ENCODE assay signal across 19 mouse cellular contexts in genomic region chr6:115859258-115859657, GRCm38 (mm10). TPM values are rescaled to one million over a fixed set of nuclear protein-coding genes. Genes with fewer than 3 reads are reported as not detected.
A peak's percentile ranks its signal among the peaks of the same experiment; 100 is the strongest.
DNase-seq lines count a peak whose midpoint lies in the region; ATAC-seq and TF ChIP-seq lines count a peak whose summit lies in the region.
"Had no signal": no experiment of that assay in that cellular context is flagged by ENCODE, and none has a peak within 500 bp of the region (broad histone marks: within the 10 kb centered on the region; RNA-seq: fewer than 3 reads in every experiment).

No protein-coding gene starts in this region.

- no peak overlapping the region for H3K4me2 ChIP-seq in kidney, embryonic 14.5 days (replicated peaks; ENCODE audit: low read depth, low read length)
- no peak overlapping the region for H3K4me2 ChIP-seq in stomach, embryonic 14.5 days (replicated peaks; ENCODE audit: low read depth, low read length)
- H3K4me2 ChIP-seq: embryonic facial prominence, embryonic 12.5 days; hindbrain, embryonic 15.5 days; neural tube, embryonic 12.5 days had no signal

- H3K4me3 ChIP-seq in kidney, embryonic 14.5 days (ENCODE audit: low read length): no peak overlapping the region
- H3K4me3 ChIP-seq in kidney, adult 2 months (ENCODE audit: insufficient read depth, low read depth, low read length): no peak overlapping the region
- H3K4me3 ChIP-seq in stomach, embryonic 14.5 days (ENCODE audit: low read depth, low read length): no peak overlapping the region
- H3K4me3 ChIP-seq: embryonic facial prominence, embryonic 12.5 days; hindbrain, embryonic 15.5 days; left cerebral cortex, adult 2 months; neural tube, embryonic 12.5 days had no signal

- no peak for ATAC-seq in kidney, embryonic 14.5 days (ENCODE audit: low FRiP score, low TSS enrichment)
- no peak for ATAC-seq in stomach, embryonic 14.5 days (ENCODE audit: insufficient number of reproducible peaks, insufficient read depth, low FRiP score, low read depth)
- ATAC-seq in granulocyte monocyte progenitor cell, adult 5-6 weeks (replicated peaks; ENCODE audit: poor library complexity, severe bottlenecking): no peak
- ATAC-seq: Patski had no signal

- TF ChIP-seq CTCF in kidney, adult 2 months (conservative IDR thresholded peaks at IDR 0.05; ENCODE audit: insufficient read depth, insufficient read length, low read depth, low read length): no peak

- no peaks in the 10 kb centered on the region for H3K27me3 ChIP-seq in kidney, embryonic 14.5 days (ENCODE audit: control insufficient read depth, insufficient read depth, low read length)
- no peaks in the 10 kb centered on the region for H3K27me3 ChIP-seq in kidney, adult 2 months (replicated peaks; ENCODE audit: control insufficient read depth, insufficient read depth, low read length)
- H3K27me3 ChIP-seq in stomach, embryonic 14.5 days (ENCODE audit: control insufficient read depth, insufficient read depth, low read length): no peaks in the 10 kb centered on the region
- H3K27me3 ChIP-seq: embryonic facial prominence, embryonic 12.5 days; hindbrain, embryonic 15.5 days; neural tube, embryonic 12.5 days; Patski had no signal

- peaks cover 16% of the 10 kb centered on the region for H3K4me1 ChIP-seq in kidney, embryonic 14.5 days (ENCODE audit: control insufficient read depth, insufficient read depth, low read length)
- H3K4me1 ChIP-seq in kidney, adult 2 months (ENCODE audit: control insufficient read depth, insufficient read depth, low read length): peaks cover 37% of the 10 kb centered on the region
- peaks cover 51% of the 10 kb centered on the region for H3K4me1 ChIP-seq in stomach, embryonic 14.5 days (ENCODE audit: control insufficient read depth, insufficient read depth, low read length)
- H3K4me1 ChIP-seq: hindbrain, embryonic 15.5 days had no signal

- TF ChIP-seq POLR2A in kidney, adult 2 months (IDR thresholded peaks at IDR 0.05; ENCODE audit: low read depth, low read length): no peak

- no peak overlapping the region for H3K9ac ChIP-seq in kidney, embryonic 14.5 days (ENCODE audit: low read depth, low read length)
- H3K9ac ChIP-seq in stomach, embryonic 14.5 days (replicated peaks; ENCODE audit: low read depth, low read length): no peak overlapping the region
- H3K9ac ChIP-seq: embryonic facial prominence, embryonic 12.5 days; hindbrain, embryonic 15.5 days; neural tube, embryonic 12.5 days had no signal

- DNase-seq in kidney, adult 11 months: peak; percentile 50
- peak; percentile 72 for DNase-seq in kidney, adult 2 months
- peak; percentile 48 to 66 for DNase-seq in kidney, postnatal 36 days
- DNase-seq in embryo, embryonic 11 days: no peak
- no peak for DNase-seq in left cerebral cortex, adult 8-10 months (ENCODE audit: low spot score in 2 of 2)
- DNase-seq: adrenal gland, adult 2 months; B cell, adult 2 months; cerebellum, adult 11-12 months; cerebellum, postnatal 36 days; heart, adult 18-20 months; lung, postnatal 14 days had no signal

- H3K27ac ChIP-seq in kidney, embryonic 14.5 days (ENCODE audit: low read depth, low read length): no peak overlapping the region
- peak overlapping the region; percentile 78 for H3K27ac ChIP-seq in kidney, adult 2 months (ENCODE audit: insufficient read depth, low read depth, low read length)
- peak overlapping the region; percentile 7; the same call in 1 of the 2 replicates for H3K27ac ChIP-seq in stomach, embryonic 14.5 days (ENCODE audit: low read length)
- H3K27ac ChIP-seq: embryonic facial prominence, embryonic 12.5 days; hindbrain, embryonic 15.5 days; left cerebral cortex, adult 2 months; neural tube, embryonic 12.5 days had no signal

- H3K36me3 ChIP-seq in kidney, embryonic 14.5 days (ENCODE audit: control insufficient read depth, insufficient read depth, low read length): peaks cover 13% of the 10 kb centered on the region; the same call in 1 of the 2 replicates
- peaks cover 2% of the 10 kb centered on the region; the same call in 1 of the 2 replicates for H3K36me3 ChIP-seq in kidney, adult 2 months (ENCODE audit: control insufficient read depth, insufficient read depth, low read length)
- no peaks in the 10 kb centered on the region; the same call in 1 of the 2 replicates for H3K36me3 ChIP-seq in stomach, embryonic 14.5 days (ENCODE audit: control insufficient read depth, insufficient read depth, low read length)

- no peaks in the 10 kb centered on the region for H3K9me3 ChIP-seq in kidney, embryonic 14.5 days (ENCODE audit: control insufficient read depth, low read length)
- no peaks in the 10 kb centered on the region for H3K9me3 ChIP-seq in stomach, embryonic 14.5 days (ENCODE audit: control insufficient read depth, low read depth, low read length)
- H3K9me3 ChIP-seq: embryonic facial prominence, embryonic 12.5 days; hindbrain, embryonic 15.5 days; neural tube, embryonic 12.5 days had no signal

- WGBS in kidney, embryonic 14.5 days: 59% methylated on average over 4 of the region's 4 CpGs
- 31% methylated on average over 4 of the region's 4 CpGs for WGBS in kidney, adult 2 months
- 39% methylated on average over 4 of the region's 4 CpGs for WGBS in stomach, embryonic 14.5 days

RNA-seq across cellular contexts. Expression of gene Ift122, which starts 6.0 kb away (rescaled TPM):
- polyA plus RNA-seq in kidney, embryonic 14.5 days (2014; fragmentation: Nextera tagmentation; extraction: Ambion mirVana): 19.0 and 33.3 TPM in 2 replicates
- 29.2 and 33.1 TPM in 2 replicates for polyA plus RNA-seq in kidney, adult 2 months (2012; rRNA removed)
- polyA plus RNA-seq in stomach, embryonic 14.5 days (2014; fragmentation: Nextera tagmentation; extraction: Ambion mirVana): 22.2 and 23.9 TPM in 2 replicates
- total RNA-seq in granulocyte monocyte progenitor cell, adult 5-6 weeks (2014; fragmentation: Nextera tagmentation): 4.0 and 7.1 TPM in 2 replicates
- total RNA-seq in granulocyte monocyte progenitor cell, adult 5-6 weeks (2017): 4.6 and 5.7 TPM in 2 replicates
- total RNA-seq in left cerebral cortex, adult 8-10 months (2022): 10 to 100 TPM; 27.1 to 30.5 (median 27.7) TPM

RNA-seq across cellular contexts. Expression of gene Mbd4, which starts 6.1 kb away (rescaled TPM):
- 14.3 and 20.9 TPM in 2 replicates for polyA plus RNA-seq in kidney, embryonic 14.5 days (2014; fragmentation: Nextera tagmentation; extraction: Ambion mirVana)
- polyA plus RNA-seq in kidney, adult 2 months (2012; rRNA removed): 1.6 and 1.9 TPM in 2 replicates
- 16.4 and 20.6 TPM in 2 replicates for polyA plus RNA-seq in stomach, embryonic 14.5 days (2014; fragmentation: Nextera tagmentation; extraction: Ambion mirVana)
- 25.2 and 31.1 TPM in 2 replicates for total RNA-seq in granulocyte monocyte progenitor cell, adult 5-6 weeks (2014; fragmentation: Nextera tagmentation)
- total RNA-seq in granulocyte monocyte progenitor cell, adult 5-6 weeks (2017): 16.5 and 22.9 TPM in 2 replicates
- total RNA-seq in left cerebral cortex, adult 8-10 months (2022): 1 to 10 TPM; 7.8 to 9.4 (median 8.1) TPM

RNA-seq across cellular contexts. Expression of gene Efcab12, which starts 21.0 kb away (rescaled TPM):
- polyA plus RNA-seq in kidney, embryonic 14.5 days (2014; fragmentation: Nextera tagmentation; extraction: Ambion mirVana): 1.3 and 2.1 TPM in 2 replicates
- 2.2 and 2.3 TPM in 2 replicates for polyA plus RNA-seq in kidney, adult 2 months (2012; rRNA removed)
- 0.87 and 0.91 TPM in 2 replicates for polyA plus RNA-seq in stomach, embryonic 14.5 days (2014; fragmentation: Nextera tagmentation; extraction: Ambion mirVana)
- total RNA-seq in granulocyte monocyte progenitor cell, adult 5-6 weeks (2014; fragmentation: Nextera tagmentation): not detected in 2 replicates
- total RNA-seq in granulocyte monocyte progenitor cell, adult 5-6 weeks (2017): 0.21 and 0.26 TPM in 2 replicates
- total RNA-seq in left cerebral cortex, adult 8-10 months (2022): 1 to 10 TPM; 4.3 to 5.4 (median 4.7) TPM

RNA-seq across cellular contexts. Expression of gene Rpl32, which starts 50.7 kb away (rescaled TPM):
- 2,535 and 3,306 TPM in 2 replicates for polyA plus RNA-seq in kidney, embryonic 14.5 days (2014; fragmentation: Nextera tagmentation; extraction: Ambion mirVana)
- 499 and 560 TPM in 2 replicates for polyA plus RNA-seq in kidney, adult 2 months (2012; rRNA removed)
- polyA plus RNA-seq in stomach, embryonic 14.5 days (2014; fragmentation: Nextera tagmentation; extraction: Ambion mirVana): 2,694 and 2,736 TPM in 2 replicates
- total RNA-seq in granulocyte monocyte progenitor cell, adult 5-6 weeks (2014; fragmentation: Nextera tagmentation): 4,964 and 5,314 TPM in 2 replicates
- 4,316 and 4,490 TPM in 2 replicates for total RNA-seq in granulocyte monocyte progenitor cell, adult 5-6 weeks (2017)
- total RNA-seq in left cerebral cortex, adult 8-10 months (2022): 100 to 1,000 TPM; 503 to 593 (median 546) TPM

Comparison
In these comparisons a context has a peak if more than half of its experiments do, and no peak if none do; other contexts are left out.
1. DNase-seq: peak in kidney, adult 11 months (single experiment), kidney, adult 2 months (single experiment) and kidney, postnatal 36 days (2 of 2); none in embryo, embryonic 11 days (single experiment) and left cerebral cortex, adult 8-10 months (0 of 2).